Mouse (Mus musculus): ENCODE data around the gene Gm21190. TPM values are rescaled to one million over a fixed set of nuclear protein-coding genes. Genes with fewer than 3 reads are reported as not detected.
A peak's percentile ranks its signal among the peaks of the same experiment; 100 is the strongest.
"Not testable (repeated sequence)": the region's sequence is repeated elsewhere in the genome, so short reads cannot be mapped to it uniquely, and the experiment has no call there.

Gene Gm21190
- polyA plus RNA-seq, 1 experiment from 2014 or later, result not detected

GRCm38 (mm10) chr5:15522470-15522869 lies 6.6 kb downstream of the Gm21190 start:
- H3K9ac ChIP-seq (replicated peaks; ENCODE audit: low read depth); H3K4me2 ChIP-seq (replicated peaks; ENCODE audit: low read depth, low read length); H3K4me1 ChIP-seq (ENCODE audit: insufficient read depth, low read depth, low read length); ATAC-seq; H3K27ac ChIP-seq (ENCODE audit: low read length); H3K9me3 ChIP-seq (ENCODE audit: low read length); H3K4me3 ChIP-seq (ENCODE audit: low read depth, low read length); DNase-seq (ENCODE audit: low spot score); H3K36me3 ChIP-seq (ENCODE audit: insufficient read depth, low read length); H3K27me3 ChIP-seq (replicated peaks; ENCODE audit: insufficient read depth, low read length): not testable (repeated sequence)
- TF ChIP-seq CTCF (IDR thresholded peaks at IDR 0.05), result peak; percentile 27; the same call in 1 of the 2 replicates

- not testable (repeated sequence) for H3K4me3 ChIP-seq (ENCODE audit: low read depth, low read length); ATAC-seq; H3K27ac ChIP-seq (ENCODE audit: low read length)
Observed at GRCm38 (mm10) chr5:15522028-15522427, 7.0 kb downstream of the Gm21190 start.

GRCm38 (mm10) chr5:15520418-15520817 lies 8.6 kb downstream of the Gm21190 start:
- H3K4me1 ChIP-seq (ENCODE audit: insufficient read depth, low read depth, low read length), result not testable (repeated sequence)

More at GRCm38 (mm10) chr5:15522028-15522427, 7.0 kb downstream of the Gm21190 start:
- not testable (repeated sequence) for H3K27me3 ChIP-seq (replicated peaks; ENCODE audit: insufficient read depth, low read length); H3K9ac ChIP-seq (replicated peaks; ENCODE audit: low read depth); H3K36me3 ChIP-seq (ENCODE audit: insufficient read depth, low read length); H3K9me3 ChIP-seq (ENCODE audit: low read length); H3K4me1 ChIP-seq (ENCODE audit: insufficient read depth, low read depth, low read length); H3K4me2 ChIP-seq (replicated peaks; ENCODE audit: low read depth, low read length)
- peak; percentile 5 for DNase-seq (ENCODE audit: low spot score)
- WGBS, result 25% methylated on average over 2 of the region's 2 CpGs

GRCm38 (mm10) chr5:15517150-15517549 lies 11.9 kb downstream of the Gm21190 start:
- H3K27ac ChIP-seq (ENCODE audit: low read length); H3K4me1 ChIP-seq (ENCODE audit: insufficient read depth, low read depth, low read length); H3K4me2 ChIP-seq (replicated peaks; ENCODE audit: low read depth, low read length); H3K27me3 ChIP-seq (replicated peaks; ENCODE audit: insufficient read depth, low read length); ATAC-seq; H3K9me3 ChIP-seq (ENCODE audit: low read length); H3K36me3 ChIP-seq (ENCODE audit: insufficient read depth, low read length); H3K9ac ChIP-seq (replicated peaks; ENCODE audit: low read depth); H3K4me3 ChIP-seq (ENCODE audit: low read depth, low read length): not testable (repeated sequence)
- 50% methylated on average over 2 of the region's 2 CpGs for WGBS
- DNase-seq (ENCODE audit: low spot score), result peak; percentile 4

More at GRCm38 (mm10) chr5:15520418-15520817, 8.6 kb downstream of the Gm21190 start:
- 19% methylated on average over 5 of the region's 5 CpGs for WGBS
- DNase-seq (ENCODE audit: low spot score), result peak; percentile 26
- not testable (repeated sequence) for H3K27ac ChIP-seq (ENCODE audit: low read length); H3K4me2 ChIP-seq (replicated peaks; ENCODE audit: low read depth, low read length); H3K9me3 ChIP-seq (ENCODE audit: low read length); ATAC-seq; H3K9ac ChIP-seq (replicated peaks; ENCODE audit: low read depth); H3K27me3 ChIP-seq (replicated peaks; ENCODE audit: insufficient read depth, low read length); H3K4me3 ChIP-seq (ENCODE audit: low read depth, low read length); H3K36me3 ChIP-seq (ENCODE audit: insufficient read depth, low read length)

- not testable (repeated sequence) for H3K4me3 ChIP-seq (ENCODE audit: low read depth, low read length); H3K4me1 ChIP-seq (ENCODE audit: insufficient read depth, low read depth, low read length); H3K9me3 ChIP-seq (ENCODE audit: low read length); H3K27ac ChIP-seq (ENCODE audit: low read length); H3K4me2 ChIP-seq (replicated peaks; ENCODE audit: low read depth, low read length); ATAC-seq; H3K36me3 ChIP-seq (ENCODE audit: insufficient read depth, low read length); H3K9ac ChIP-seq (replicated peaks; ENCODE audit: low read depth); H3K27me3 ChIP-seq (replicated peaks; ENCODE audit: insufficient read depth, low read length)
- DNase-seq (ENCODE audit: low spot score), result peak; percentile 12
- WGBS, result 59% methylated on average over 3 of the region's 3 CpGs
Observed at GRCm38 (mm10) chr5:15512236-15512635, 16.8 kb downstream of the Gm21190 start.

- DNase-seq (ENCODE audit: low spot score); H3K4me2 ChIP-seq (replicated peaks; ENCODE audit: low read depth, low read length); H3K36me3 ChIP-seq (ENCODE audit: insufficient read depth, low read length); H3K27me3 ChIP-seq (replicated peaks; ENCODE audit: insufficient read depth, low read length); H3K27ac ChIP-seq (ENCODE audit: low read length); H3K4me1 ChIP-seq (ENCODE audit: insufficient read depth, low read depth, low read length); H3K9me3 ChIP-seq (ENCODE audit: low read length); ATAC-seq; H3K9ac ChIP-seq (replicated peaks; ENCODE audit: low read depth); H3K4me3 ChIP-seq (ENCODE audit: low read depth, low read length): not testable (repeated sequence)
- 75% methylated on average over 1 of the region's 1 CpGs for WGBS
Observed at GRCm38 (mm10) chr5:15509911-15510310, 19.1 kb downstream of the Gm21190 start.

- H3K27ac ChIP-seq (ENCODE audit: low read length); H3K9ac ChIP-seq (replicated peaks; ENCODE audit: low read depth); H3K4me3 ChIP-seq (ENCODE audit: low read depth, low read length); DNase-seq (ENCODE audit: low spot score); H3K4me2 ChIP-seq (replicated peaks; ENCODE audit: low read depth, low read length); H3K4me1 ChIP-seq (ENCODE audit: insufficient read depth, low read depth, low read length); H3K36me3 ChIP-seq (ENCODE audit: insufficient read depth, low read length); H3K9me3 ChIP-seq (ENCODE audit: low read length); ATAC-seq; H3K27me3 ChIP-seq (replicated peaks; ENCODE audit: insufficient read depth, low read length): not testable (repeated sequence)
- peak; percentile 28; the same call in 1 of the 2 replicates for TF ChIP-seq CTCF (IDR thresholded peaks at IDR 0.05)
- 64% methylated on average over 6 of the region's 6 CpGs for WGBS
Observed at GRCm38 (mm10) chr5:15508460-15509451, 20.3 kb downstream of the Gm21190 start.

- H3K9me3 ChIP-seq (ENCODE audit: low read length), result peaks cover 11% of the 10 kb centered on the region; the same call in 1 of the 2 replicates
- 62% methylated on average over 6 of the region's 6 CpGs for WGBS
- DNase-seq (ENCODE audit: low spot score), result peak; percentile 21
Observed at GRCm38 (mm10) chr5:15507757-15508459, 21.1 kb downstream of the Gm21190 start.

More at GRCm38 (mm10) chr5:15507757-15508459, 21.1 kb downstream of the Gm21190 start:
- not testable (repeated sequence) for H3K27me3 ChIP-seq (replicated peaks; ENCODE audit: insufficient read depth, low read length); H3K27ac ChIP-seq (ENCODE audit: low read length); H3K36me3 ChIP-seq (ENCODE audit: insufficient read depth, low read length); H3K9ac ChIP-seq (replicated peaks; ENCODE audit: low read depth); H3K4me3 ChIP-seq (ENCODE audit: low read depth, low read length); H3K4me2 ChIP-seq (replicated peaks; ENCODE audit: low read depth, low read length); H3K4me1 ChIP-seq (ENCODE audit: insufficient read depth, low read depth, low read length)
- peak; percentile 38; the same call in 1 of the 2 replicates for ATAC-seq
